Mouse (Mus musculus) layer of hippocampus, postnatal 10 days (tissue): ENCODE data around the gene Smyd3. TPM values are rescaled to one million over a fixed set of nuclear protein-coding genes. Genes with fewer than 3 reads are reported as not detected.

Source experiments
- DNase-seq, 2 experiments: peaks; one replicate each; pipeline ENCODE4 v3.0.0; 2021; ENCODE audit warnings: low spot score in 2 of 2
- total RNA-seq, 2 experiments: library from RNA; stranded (reverse); gene quantifications; 2 replicates each; pipeline ENCODE4 v1.2.3; 2021

Gene Smyd3
- total RNA-seq, 2 experiments from 2014 or later: 21.8 to 26.0 TPM

DNA sequence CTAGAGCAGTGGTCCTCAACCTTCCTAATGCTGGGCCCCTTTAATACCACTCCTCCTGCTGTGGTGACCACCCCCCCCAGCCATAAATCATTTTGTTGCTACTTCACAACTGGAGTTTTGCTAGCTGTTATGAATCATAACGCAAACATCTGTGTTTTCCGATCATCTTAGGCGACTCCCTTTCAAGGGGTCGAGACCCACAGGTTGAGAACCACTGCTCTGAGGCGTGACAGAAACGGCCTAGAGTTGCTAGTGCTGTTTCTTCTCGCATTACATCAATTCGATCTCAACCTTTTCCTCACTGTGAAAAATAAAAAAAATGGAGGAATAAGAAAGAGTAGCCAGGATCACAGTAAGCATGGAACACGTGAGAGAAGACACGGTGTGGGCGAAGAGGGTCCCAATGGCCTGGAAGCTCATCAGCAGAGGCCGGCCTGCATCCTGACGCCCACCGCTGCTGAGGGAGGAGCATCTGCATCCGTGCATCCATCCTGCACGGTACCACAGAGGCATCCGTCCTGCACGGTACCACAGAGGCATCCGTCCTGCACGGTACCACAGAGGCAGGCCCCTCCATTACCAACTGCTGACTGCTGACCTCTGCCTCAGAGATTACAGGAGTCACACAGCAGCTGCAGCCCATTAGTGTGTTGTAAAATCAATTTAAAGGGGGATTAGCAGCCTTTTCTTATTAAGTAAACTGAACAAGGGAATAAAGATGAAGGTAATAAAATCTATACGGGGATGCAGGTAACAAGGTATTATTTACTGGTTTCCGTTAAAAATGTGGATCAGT lies 56.6 kb downstream of the Smyd3 start:
- DNase-seq: no peak

- DNase-seq: no peak
These were observed 58.9 kb downstream of the Smyd3 start for GRCm38 (mm10) chr1:179458987-179459368.

DNA sequence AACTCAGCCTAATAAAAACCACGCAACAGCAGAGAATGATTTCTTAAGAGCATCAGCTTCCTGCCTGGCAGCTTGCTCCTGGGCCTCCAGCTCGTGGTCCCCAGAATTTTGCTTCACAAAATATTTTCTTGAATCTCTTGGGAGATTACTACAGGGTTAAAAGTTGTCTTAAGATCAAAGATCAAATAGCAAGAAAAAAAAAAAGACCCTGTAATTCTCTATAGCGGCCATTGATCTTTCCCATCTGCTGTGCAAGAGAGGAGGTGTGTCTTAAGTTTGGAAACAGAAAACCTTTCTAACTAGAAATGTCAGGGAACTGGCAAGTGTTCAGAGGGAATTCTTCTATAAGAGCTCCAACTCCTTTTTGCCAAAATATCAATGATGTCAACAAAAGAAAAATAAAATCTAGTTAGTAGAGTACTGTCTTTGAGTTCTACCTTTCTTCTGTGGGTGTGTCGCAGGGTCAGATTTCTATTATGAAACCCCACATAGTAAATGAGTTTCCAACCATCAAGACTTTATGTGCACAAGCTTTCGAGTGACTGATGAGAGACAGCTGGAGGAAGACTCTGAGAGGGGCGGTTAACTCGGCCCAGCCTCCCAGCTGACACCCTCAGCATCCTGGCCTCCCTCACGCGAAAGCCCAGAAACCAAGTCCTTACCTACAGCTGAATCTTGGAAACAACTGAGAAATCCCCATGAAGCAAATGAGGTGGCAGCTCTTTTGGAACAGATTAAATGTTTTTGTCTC lies 59.4 kb downstream of the Smyd3 start:
- no peak for DNase-seq

GRCm38 (mm10) chr1:179454600-179454999 lies 63.2 kb downstream of the Smyd3 start:
- DNase-seq: no peak

DNA sequence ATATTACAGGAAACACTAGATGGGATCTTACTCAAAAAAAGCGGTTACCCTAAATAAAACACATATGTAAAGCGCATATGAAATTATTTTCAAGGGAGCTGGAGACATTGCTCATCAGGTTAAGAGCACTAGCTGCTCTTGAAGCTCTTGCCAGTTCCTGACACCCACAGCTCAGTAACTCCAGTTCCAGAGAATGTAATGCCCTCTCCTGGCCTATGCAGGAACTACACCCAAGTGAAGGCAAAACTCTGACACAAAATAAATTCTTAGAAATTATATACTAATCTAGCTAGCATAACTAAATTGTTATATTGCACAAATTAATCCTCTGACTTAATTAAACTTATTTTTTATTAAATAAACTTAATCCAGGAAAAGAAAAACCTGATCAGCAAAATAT lies 66.6 kb downstream of the Smyd3 start:
- DNase-seq: peak; percentile 35 to 43

- DNase-seq: no peak
These were observed 71.0 kb downstream of the Smyd3 start for GRCm38 (mm10) chr1:179446845-179447212.

DNA sequence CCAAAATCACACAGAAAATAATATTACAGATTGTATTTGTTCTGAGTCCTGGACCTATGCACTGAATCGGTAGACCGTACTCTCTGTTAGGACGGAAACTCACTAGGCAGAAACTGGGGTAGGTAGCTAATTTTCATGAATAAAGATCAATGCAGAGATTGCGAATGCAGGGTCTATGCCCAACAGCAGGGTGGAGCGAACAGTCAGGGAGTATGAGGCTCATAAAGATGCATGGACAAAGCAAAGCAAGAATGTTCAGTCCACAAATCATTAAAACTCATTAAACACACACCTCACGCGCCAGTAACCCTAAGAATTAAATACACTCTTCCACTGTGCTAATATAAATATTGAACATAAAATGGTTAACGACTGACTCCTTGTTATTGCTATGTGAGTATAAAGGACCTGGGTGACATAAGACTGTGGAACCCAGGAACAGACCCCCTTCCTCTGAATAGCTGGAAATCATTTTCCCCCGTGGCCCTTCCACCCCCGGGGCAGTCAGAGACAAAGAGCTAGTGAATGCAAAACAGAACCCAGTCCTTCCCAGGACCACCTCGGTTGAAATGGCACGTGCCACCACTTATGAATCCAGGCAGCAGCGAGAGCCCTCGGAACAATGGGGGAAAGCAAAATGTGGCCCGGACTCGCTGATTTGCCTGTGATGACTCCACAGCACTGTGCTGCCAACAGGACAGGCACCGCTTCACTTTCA lies 71.6 kb downstream of the Smyd3 start:
- peak; percentile 21 to 32 for DNase-seq

GRCm38 (mm10) chr1:179443835-179444234 lies 74.0 kb downstream of the Smyd3 start:
- DNase-seq: no peak

GRCm38 (mm10) chr1:179443423-179443822 lies 74.4 kb downstream of the Smyd3 start:
- no peak for DNase-seq

DNA sequence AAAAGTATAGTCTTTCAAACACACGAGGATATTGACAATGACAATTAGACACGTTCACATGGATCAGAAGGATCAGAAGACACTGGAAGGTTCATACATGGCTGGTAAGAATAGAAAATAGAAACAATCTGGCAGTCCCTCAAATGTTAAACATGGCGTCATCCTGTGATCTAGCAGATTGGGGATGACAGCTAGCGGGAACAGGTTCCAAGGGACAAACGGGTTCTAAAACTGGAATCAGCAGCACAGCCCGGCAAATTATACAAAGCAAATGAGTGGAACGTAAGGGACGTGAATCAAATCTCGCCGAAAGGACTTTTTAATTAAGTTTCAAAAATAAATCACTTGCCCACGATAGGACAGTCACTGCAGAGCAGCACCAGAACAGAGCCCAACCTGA lies 81.2 kb downstream of the Smyd3 start:
- no peak for DNase-seq

GRCm38 (mm10) chr1:179434443-179435260 lies 83.2 kb downstream of the Smyd3 start:
- no peak for DNase-seq

GRCm38 (mm10) chr1:179433828-179434227 lies 84.0 kb downstream of the Smyd3 start:
- DNase-seq: no peak

DNA sequence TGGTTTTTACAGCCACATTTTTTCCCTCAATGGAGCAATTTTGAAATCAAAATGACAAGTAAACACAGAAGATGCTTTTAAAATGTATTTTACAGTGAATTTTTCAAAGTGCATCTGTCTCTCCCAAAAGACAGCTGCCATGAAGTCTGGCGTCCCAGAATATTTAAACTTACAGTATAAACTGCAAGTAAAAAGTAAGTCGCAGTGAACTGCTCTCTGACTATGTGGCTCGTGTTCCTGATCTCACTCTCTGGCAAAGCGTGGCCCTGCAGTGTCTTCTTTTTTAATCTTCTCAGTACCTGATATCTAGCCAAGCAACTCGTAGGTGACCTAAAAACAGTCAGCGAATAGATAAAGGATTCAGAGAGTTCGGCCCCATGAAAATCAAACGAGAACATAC lies 84.5 kb downstream of the Smyd3 start:
- no peak for DNase-seq

GRCm38 (mm10) chr1:179430077-179430476 lies 87.8 kb downstream of the Smyd3 start:
- no peak for DNase-seq

DNA sequence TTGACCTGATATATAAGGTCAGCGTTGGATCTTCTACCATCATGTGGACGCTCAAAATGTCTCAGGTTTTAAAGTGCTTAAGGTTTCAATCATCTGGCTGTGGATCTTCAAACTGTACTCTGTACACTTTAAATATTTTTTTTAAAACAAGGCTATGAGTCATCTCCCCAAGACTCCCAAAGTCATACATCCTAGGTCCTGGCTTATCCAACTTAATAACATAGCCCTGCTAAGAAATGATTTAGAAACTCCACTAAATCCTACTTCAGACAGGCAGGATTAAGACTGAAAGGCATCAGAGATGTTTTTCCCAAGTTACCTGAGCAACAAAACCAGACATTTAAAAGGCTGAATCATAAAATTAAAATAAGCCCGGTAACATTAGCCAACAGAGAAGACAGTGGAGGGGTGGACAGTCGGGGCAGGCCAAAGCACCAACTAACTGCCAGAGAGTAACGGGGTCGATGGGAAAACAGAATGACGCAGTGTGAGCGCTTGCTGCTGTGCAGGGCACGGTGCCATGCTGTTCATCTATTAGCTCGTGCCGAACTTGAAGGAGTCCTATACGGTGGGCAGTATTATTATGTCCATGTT lies 92.9 kb downstream of the Smyd3 start:
- DNase-seq: no peak

GRCm38 (mm10) chr1:179419091-179419490 lies 98.8 kb downstream of the Smyd3 start:
- DNase-seq: no peak

- no peak for DNase-seq
These were observed 109.8 kb downstream of the Smyd3 start for GRCm38 (mm10) chr1:179408086-179408485.

- no peak for DNase-seq
These were observed 117.0 kb downstream of the Smyd3 start for GRCm38 (mm10) chr1:179400835-179401234.

DNA sequence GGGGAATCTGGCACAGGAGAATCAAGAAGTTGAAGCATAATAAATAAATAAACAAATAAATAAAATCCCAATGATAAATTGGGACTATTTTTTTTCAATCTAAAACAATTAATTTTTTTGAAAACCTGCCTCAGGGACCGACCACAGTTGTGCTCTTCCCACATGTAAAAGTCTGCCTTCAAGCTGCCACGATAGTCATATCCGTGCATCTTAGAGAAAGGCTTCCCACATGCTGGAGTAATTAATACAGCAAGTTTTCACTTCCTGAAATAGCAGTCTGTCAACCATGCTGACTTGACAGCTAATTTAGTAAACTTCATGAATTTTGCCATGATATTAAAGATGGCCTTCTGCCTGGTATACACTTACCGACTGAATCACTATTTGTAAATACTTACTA lies 119.2 kb downstream of the Smyd3 start:
- DNase-seq: no peak

DNA sequence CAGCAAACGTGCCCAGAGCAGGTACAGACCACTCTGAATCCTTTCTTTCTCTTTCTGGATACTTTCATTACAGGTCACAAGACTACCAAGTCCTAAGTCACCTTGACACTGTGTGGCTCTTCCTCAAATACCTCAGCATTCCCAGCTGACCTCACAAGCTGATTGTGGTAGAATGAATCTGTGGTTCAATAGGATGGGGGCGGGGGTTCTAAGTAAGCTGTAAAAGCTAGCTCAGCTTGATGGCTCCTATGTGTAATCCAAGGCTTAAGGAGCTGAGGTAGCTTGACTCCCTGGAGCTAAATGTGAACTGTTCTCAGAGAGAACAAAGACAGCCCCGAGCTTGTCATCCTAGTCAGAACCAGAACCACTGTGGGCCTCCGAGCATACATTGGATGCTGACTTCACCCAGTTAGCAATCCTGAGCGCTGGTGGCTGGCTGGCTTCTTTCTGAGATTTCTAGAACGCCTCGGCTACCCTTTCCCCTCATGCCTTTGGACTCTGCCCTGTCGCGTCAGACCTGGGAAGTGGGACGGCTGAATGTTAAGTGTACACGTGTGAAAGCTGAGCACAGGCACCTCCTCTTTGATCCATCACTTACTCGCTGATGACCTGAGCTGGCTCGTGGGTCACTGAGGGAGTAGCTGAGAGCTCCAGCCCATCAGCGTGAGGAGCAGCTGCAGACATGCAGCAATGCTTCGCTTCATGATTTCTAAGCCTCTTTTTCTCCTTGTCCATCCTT lies 131.4 kb downstream of the Smyd3 start:
- no peak for DNase-seq
